Mouse (Mus musculus) megakaryocyte, embryonic 14.5 days (primary cell): ENCODE measurements around the gene Gm6588. TPM values are rescaled to one million over a fixed set of nuclear protein-coding genes. Genes with fewer than 3 reads are reported as not detected.

ENCODE experiments used
- H3K27me3 ChIP-seq: replicated peaks from 2 replicates; pipeline ENCODE3; 2012; ENCODE audit warnings: inconsistent platforms
- H3K36me3 ChIP-seq: replicated peaks from 2 replicates; pipeline ENCODE3; 2012; ENCODE audit warnings: low read length, inconsistent platforms, mixed read lengths
- H3K4me1 ChIP-seq: 2 replicates; pipeline ENCODE4 v1.6.1; 2012; ENCODE audit warnings: inconsistent platforms
- H3K4me3 ChIP-seq: replicated peaks from 2 replicates; pipeline ENCODE3; 2012; ENCODE audit warnings: moderate library complexity, mild to moderate bottlenecking, inconsistent platforms
- H3K9me3 ChIP-seq: 2 replicates; pipeline ENCODE4 v1.6.1; 2012; ENCODE audit warnings: inconsistent platforms
- FLI1 ChIP-seq: IDR thresholded peaks from 2 replicates; pipeline ENCODE4 v1.6.1; 2012; ENCODE audit warnings: low read length, inconsistent platforms, mixed read lengths
- GATA1 ChIP-seq: IDR thresholded peaks from 3 replicates; pipeline ENCODE4 v1.6.1; 2012; ENCODE audit warnings: mixed read lengths, low read length, inconsistent platforms, borderline replicate concordance
- polyA plus RNA-seq: library from polyadenylated mRNA; stranded (reverse); fragments of >175 nt; gene quantifications from 2 replicates; pipeline ENCODE4 v1.2.3, GENCODE M21; 2012; ENCODE audit warnings: low replicate concordance; ENCODE audit not compliant: insufficient read depth

Gene Gm6588
- polyA plus RNA-seq, 1 experiment: not detected

DNA sequence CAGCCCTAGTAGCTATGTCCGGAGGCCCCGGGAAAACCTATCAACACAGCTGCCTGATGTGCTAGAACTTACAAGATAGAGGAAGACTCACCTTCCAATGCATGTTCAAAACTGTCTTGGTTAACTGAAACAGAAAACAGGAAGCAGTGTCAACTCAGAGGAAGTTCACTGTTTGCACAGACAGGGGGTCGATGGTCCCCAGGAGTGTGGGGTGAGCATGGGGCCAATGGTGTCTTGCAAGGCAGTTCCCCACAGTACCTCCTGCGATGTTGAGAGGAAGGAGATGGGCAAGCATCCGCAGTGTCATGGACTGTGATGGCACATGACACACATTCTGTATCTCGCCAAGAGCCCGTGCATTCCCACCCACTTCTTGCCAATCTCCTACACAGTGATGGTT, 22.6 kb upstream of the Gm6588 start:
- Histone ChIP-seq H3K9me3 (0 out of 2 replicates have a peak, but pooled peaks cover 5% of the 10 kb centered on the region), H3K4me3 (no peak overlapping the region), H3K27me3 (peaks cover 92% of the 10 kb centered on the region), H3K36me3 (no peaks in the 10 kb centered on the region), H3K4me1 (peaks cover 24% of the 10 kb centered on the region)
- TF ChIP-seq FLI1: no peak
- TF ChIP-seq GATA1: no peak

GRCm38 (mm10) chr5:112427283-112427682, 21.9 kb upstream of the Gm6588 start:
- H3K36me3 ChIP-seq: no peaks in the 10 kb centered on the region
- H3K4me3 ChIP-seq: no peak overlapping the region
- H3K9me3 ChIP-seq: 0 out of 2 replicates have a peak, but pooled peaks cover 5% of the 10 kb centered on the region
- H3K27me3 ChIP-seq: peaks cover 92% of the 10 kb centered on the region
- peaks cover 24% of the 10 kb centered on the region for H3K4me1 ChIP-seq
- TF ChIP-seq FLI1: no peak

DNA sequence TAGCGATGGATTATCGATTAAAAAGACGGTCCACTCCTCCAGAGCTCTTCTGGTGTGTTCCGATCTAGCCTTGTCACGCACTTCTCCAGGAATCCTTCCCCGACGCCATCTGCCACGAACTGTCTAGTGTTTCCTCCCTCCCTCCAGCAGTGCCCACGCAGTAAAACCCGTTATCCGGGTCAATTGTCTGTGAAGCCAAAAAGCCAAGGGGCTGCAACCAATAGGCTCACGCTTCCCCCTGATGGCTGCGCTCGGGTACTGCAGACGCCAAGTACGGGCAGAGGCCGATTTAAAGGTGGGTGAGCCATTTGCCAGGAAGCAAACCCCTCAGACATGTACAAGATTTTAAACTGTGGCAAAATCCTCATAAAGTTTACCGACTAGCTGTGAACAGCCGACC, 20.3 kb upstream of the Gm6588 start:
- Histone ChIP-seq H3K36me3 (no peaks in the 10 kb centered on the region), H3K27me3 (peaks cover 90% of the 10 kb centered on the region), H3K4me3 (peak overlapping the region; percentile 78), H3K4me1 (peaks cover 24% of the 10 kb centered on the region), H3K9me3 (0 out of 2 replicates have a peak, but pooled peaks cover 5% of the 10 kb centered on the region)
- TF ChIP-seq FLI1: no peak
- no peak for TF ChIP-seq GATA1

DNA sequence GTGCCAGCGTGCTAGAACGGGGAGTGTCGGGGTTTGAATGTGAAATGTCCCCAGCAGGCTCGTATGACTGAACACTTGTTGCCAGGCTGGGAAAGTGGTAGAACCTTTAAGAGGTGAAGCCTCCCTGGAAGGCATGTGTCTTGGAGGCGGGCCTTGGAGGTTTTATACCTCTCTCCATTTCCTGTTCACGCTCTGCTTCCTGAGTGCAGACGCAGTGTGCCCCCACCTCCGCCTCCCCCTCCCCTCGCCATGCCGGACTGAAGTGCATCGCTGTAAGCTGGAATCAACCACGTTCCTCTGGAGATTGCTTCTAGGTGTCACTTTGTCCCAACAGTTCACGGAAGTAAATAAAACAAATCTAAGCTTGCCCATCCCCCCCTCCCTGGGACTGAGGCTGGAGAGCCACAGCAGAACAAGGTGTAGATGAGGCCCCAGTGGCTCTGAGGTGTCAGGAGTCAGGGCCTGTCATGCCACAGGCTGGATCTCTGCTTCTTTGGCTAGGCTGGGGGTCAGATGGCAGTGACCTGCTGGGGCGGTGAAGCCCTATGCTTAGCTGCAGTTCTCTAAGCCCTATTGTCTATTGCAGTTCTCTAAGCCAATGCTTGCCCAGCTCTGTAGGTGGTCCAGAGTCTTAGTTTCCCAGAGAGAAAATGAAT, 18.0 kb upstream of the Gm6588 start:
- TF ChIP-seq FLI1 (no peak), GATA1 (no peak)
- Histone ChIP-seq H3K4me1 (peaks cover 21% of the 10 kb centered on the region), H3K4me3 (no peak overlapping the region), H3K27me3 (peaks cover 88% of the 10 kb centered on the region), H3K36me3 (no peaks in the 10 kb centered on the region), H3K9me3 (peaks cover 11% of the 10 kb centered on the region)

- Histone ChIP-seq H3K9me3 (peaks cover 11% of the 10 kb centered on the region), H3K4me1 (peaks cover 14% of the 10 kb centered on the region), H3K36me3 (no peaks in the 10 kb centered on the region), H3K27me3 (peaks cover 89% of the 10 kb centered on the region), H3K4me3 (no peak overlapping the region)
- TF ChIP-seq FLI1 (no peak), GATA1 (no peak)
Measured at GRCm38 (mm10) chr5:112432033-112432432, 17.2 kb upstream of the Gm6588 start.

DNA sequence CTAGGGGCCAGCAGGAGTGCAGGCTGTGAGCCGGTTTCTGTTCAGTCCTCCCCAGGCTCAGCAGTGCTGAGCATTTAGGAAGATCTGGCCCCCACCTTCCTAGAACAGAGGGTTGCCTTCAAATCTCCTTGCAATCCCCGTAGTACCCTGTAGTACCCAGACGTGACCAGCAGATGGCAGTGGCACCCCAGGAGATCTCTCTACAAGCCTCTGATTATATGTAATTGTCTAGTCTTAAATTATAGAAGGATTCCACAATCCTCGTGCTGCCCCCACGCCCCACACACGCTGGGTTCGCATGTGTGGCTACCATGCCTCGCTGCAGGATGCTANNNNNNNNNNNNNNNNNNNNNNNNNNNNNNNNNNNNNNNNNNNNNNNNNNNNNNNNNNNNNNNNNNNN, 16.2 kb upstream of the Gm6588 start:
- no peak for TF ChIP-seq FLI1
- TF ChIP-seq GATA1: no peak
- H3K4me1 ChIP-seq: peaks cover 18% of the 10 kb centered on the region
- no peaks in the 10 kb centered on the region for H3K36me3 ChIP-seq
- H3K9me3 ChIP-seq: peaks cover 6% of the 10 kb centered on the region
- H3K27me3 ChIP-seq: peaks cover 91% of the 10 kb centered on the region
- H3K4me3 ChIP-seq: no peak overlapping the region

- Histone ChIP-seq H3K27me3 (peaks cover 83% of the 10 kb centered on the region), H3K36me3 (no peaks in the 10 kb centered on the region), H3K4me1 (peaks cover 3% of the 10 kb centered on the region; the same call in 1 of the 2 replicates), H3K9me3 (peaks cover 6% of the 10 kb centered on the region), H3K4me3 (no peak overlapping the region)
- TF ChIP-seq FLI1 (no peak), GATA1 (no peak)
Measured at GRCm38 (mm10) chr5:112438535-112438934, 10.7 kb upstream of the Gm6588 start.

- TF ChIP-seq FLI1: no peak
- TF ChIP-seq GATA1: no peak
- Histone ChIP-seq H3K9me3 (peaks cover 23% of the 10 kb centered on the region), H3K4me3 (peak overlapping the region; percentile 17), H3K4me1 (peaks cover 17% of the 10 kb centered on the region), H3K36me3 (no peaks in the 10 kb centered on the region), H3K27me3 (peaks cover 85% of the 10 kb centered on the region)
Measured at GRCm38 (mm10) chr5:112453088-112453487, 3.9 kb downstream of the Gm6588 start.

- Histone ChIP-seq H3K27me3 (peaks cover 80% of the 10 kb centered on the region), H3K36me3 (no peaks in the 10 kb centered on the region), H3K4me3 (no peak overlapping the region), H3K9me3 (peaks cover 23% of the 10 kb centered on the region), H3K4me1 (peaks cover 17% of the 10 kb centered on the region)
- TF ChIP-seq GATA1: no peak
- no peak for TF ChIP-seq FLI1
Measured at GRCm38 (mm10) chr5:112454966-112455555, 5.8 kb downstream of the Gm6588 start.

DNA sequence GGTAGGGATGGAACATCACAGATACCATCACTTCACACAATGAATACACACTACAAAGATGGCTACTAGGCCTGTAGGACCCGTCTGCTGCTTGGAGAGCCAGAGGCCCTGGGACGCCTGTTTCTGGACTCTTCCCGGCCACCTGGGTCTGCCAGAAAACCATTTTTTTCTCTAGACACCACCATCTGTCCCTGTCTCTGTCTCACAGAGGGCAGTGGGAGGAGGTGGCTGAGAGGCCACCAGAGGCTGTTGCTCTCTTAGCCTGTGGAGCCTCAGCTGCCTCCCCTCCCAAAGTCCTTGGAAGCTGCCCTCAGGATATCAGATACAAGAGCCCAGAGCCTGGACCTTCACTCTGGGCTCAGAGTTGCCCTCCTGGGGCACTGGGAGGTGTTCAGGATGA, 10.7 kb downstream of the Gm6588 start:
- H3K27me3 ChIP-seq: peaks cover 65% of the 10 kb centered on the region
- TF ChIP-seq FLI1 (no peak), GATA1 (no peak)
- no peaks in the 10 kb centered on the region; the same call in 1 of the 2 replicates for H3K4me1 ChIP-seq
- peaks cover 23% of the 10 kb centered on the region for H3K9me3 ChIP-seq
- no peak overlapping the region for H3K4me3 ChIP-seq
- no peaks in the 10 kb centered on the region for H3K36me3 ChIP-seq
